Mouse (Mus musculus): ENCODE measurements at regions not wholly inside any gene's neighbourhood (a gene's known extent, or its start where the extent isn't known, plus 50 kb on each side); places are given as distances from the start of the nearest gene placed in this dataset.

DNA sequence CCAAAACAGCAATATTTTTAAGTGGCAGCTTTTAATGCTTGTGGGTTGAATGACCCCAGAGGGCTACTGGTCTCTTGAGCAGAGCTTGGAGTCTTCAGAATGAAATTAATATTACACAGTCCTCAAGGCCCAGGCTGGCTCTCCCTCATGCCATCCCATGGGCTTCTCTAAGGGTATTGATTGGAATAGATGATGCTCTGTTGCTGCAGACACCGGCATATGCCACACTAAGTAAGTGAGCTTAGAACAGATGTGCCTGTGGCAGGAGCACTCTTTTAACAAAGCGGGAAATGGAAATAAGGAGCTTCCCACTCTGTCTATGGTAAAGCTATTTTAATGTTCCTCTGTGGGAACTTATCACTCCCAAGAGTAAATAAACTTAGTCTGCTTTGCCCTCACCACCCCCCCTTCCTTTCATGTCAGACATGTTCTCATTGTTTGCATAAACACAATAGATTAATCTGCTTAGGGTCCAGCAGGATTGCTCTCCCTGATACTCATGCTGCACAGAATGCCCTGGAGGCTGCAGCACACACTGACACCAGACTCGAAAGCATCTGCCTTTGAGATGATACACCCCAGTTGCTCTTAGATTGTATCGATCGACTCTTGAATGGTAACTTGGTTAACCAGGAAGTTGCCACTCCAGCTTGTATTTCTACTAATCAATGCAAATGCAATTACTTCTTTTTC, 294.5 kb upstream of the Adamts16 start:
- DNase-seq, result no peak

GRCm38 (mm10) chr13:71121484-71121883, 279.9 kb upstream of the Adamts16 start:
- peak; percentile 67 for DNase-seq

DNA sequence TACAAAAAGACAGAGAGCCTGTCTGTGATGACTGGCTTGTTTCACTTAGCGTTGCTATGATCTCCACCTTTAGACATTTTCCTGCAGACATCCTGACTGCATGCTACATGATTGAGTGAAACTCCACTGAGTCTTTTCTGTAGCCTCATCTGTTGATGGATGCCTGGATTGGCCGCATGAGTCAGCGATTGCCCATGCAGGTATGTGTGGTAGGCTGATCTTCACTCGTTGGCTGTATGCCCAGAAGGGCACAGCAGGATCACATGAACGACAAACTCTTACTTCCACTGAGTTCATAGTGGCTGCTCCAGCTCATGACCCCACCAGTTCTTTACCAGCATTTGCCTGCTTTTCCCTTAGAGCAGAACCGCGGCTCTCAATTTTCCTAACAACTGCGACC, 266.6 kb upstream of the Adamts16 start:
- DNase-seq, result peak; percentile 57

DNA sequence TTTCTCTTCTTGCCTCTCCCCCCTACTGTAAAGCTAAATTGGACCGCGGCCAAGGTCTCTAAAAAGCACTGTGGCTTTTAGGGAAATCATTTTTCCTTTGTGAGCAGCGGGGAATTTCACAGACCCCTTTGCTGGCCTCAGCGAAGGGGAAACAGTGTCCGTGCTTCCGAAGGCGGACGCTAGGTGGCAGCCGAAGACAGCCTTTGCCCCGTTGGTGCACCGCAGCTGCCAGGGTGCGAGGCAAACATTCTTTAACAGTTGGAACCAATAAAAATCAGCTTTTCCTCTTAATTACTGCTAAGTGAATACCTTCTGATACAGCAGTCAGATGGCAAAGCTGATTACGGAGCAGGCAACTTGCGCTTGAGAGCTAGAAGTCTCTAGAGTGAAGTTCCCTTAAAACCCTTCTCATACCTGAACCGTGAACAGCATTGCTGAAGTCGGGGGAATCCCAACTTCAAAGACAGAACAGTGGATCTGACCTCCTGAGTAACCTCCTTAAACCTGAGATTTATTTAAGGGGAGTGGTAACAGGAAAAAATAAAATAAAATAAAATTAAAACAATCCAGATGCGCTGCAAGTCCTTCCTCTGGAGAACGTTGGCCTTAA, 263.7 kb upstream of the Adamts16 start:
- DNase-seq, result peak; percentile 83

DNA sequence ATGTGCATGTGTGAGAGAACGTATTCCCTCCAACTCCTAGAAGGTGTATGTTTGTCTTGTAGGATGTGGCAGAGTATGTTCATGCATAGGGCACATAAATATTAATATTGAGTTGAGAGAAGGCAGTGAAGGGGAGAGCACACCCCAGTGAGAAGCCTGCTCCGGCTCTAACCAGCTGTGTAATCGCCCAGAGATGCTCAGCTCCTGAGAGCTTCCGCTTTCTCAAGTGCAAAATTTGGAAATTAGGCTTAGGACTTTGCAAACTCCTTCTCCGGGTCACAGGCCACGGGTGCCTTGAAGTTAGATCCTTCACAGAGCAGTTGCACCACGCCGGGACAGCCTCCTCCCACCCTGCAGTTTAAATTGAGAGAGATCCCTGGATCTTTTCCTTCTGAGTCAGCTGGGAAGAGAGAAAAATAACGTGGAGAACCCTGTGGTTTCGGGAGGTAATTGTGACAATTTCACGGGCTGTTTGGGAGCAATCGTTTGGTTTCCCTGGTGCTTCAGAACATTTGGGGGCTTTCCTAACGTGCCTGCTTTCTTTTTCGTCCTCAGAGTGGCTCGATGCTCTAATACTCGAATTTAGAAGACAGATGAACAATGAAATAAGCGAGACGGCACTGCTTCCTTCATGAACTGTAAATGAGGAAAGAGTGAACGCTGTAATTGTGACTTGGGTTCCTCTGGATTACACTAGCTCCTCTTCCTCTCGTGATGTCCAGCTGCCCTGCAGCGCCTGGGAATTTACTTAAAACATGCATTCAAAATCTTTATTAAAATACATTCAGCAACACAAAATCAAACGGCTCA, 263.0 kb upstream of the Adamts16 start:
- no peak for DNase-seq

- DNase-seq, result no peak
Measured at GRCm38 (mm10) chr13:71084301-71084700, 242.7 kb upstream of the Adamts16 start.

- no peak for DNase-seq
Measured at GRCm38 (mm10) chr13:71075916-71076315, 234.3 kb upstream of the Adamts16 start.

DNA sequence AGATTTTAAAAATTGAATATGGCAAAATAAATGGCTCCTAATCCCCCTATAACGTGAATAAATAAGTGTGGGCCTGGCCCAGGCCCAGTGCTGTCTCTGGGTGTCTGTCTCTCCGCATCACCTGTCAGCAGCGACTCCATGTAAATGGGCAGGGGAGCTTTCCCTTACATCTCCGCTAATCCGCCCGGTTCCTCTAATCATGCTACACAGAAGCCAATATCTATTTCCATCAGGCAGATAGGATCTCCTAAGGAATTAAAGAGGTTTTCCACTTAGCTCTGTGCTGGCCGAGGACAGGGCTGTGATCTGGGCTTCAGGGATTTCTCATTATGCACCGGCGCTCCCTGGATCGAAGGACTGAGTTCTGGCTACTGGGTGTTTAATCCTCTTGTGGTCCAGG, 232.4 kb upstream of the Adamts16 start:
- DNase-seq, result no peak

GRCm38 (mm10) chr13:71068757-71069201, 227.2 kb upstream of the Adamts16 start:
- no peak for DNase-seq

DNA sequence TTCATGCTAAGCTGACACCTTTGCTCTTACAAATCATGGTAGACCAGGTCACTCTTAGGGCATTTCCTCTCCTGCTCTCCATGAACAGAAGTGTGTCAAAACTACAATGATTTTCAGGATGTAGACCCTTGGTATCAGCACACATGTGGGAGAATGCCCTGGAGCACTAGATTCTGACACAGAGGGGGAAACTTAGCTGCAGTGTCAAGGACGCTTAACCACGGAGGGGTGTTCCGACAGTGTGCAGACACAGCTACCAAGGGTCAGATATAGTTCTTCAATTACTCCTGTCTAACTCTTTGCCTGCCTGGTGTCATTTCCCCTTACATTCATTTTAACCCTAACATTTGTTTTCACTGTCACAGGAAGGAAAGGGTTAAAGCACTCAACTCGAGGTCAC, 226.4 kb upstream of the Adamts16 start:
- no peak for DNase-seq

GRCm38 (mm10) chr13:71065568-71065967, 224.0 kb upstream of the Adamts16 start:
- DNase-seq, result no peak

DNA sequence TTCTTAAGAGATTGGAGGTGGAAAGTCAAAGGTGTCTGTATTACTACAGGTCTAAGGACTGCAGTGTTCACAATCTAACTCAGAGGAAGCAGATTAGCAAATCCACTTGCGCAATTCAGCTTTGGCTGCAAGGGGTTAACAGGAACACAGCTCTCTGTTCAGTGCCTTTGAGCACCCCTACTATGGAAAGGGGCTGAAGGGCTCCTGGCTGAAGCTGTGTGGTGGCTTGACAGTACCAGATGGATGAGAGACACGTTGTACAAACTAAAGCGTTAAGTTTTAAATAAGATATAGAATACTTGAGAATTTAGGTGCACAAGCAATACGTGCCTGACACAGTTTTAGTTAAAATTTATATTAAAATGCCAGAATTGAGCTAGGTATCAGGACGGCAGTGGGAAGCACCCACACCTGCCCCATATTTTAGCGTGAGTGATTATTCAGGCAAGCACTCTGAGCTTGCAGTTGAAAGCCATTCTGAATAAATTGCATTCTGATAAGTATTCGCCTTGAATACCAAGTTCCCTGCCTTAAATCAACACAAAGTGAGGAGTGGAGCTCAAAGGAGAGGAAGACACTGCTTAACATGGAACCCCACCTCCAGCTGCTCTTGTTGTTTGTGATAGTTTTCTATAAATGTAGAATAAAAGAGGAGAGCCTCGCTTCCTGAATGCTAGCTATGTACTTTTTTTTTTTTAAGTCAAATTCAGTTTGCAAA, 223.1 kb upstream of the Adamts16 start:
- no peak for DNase-seq

GRCm38 (mm10) chr13:71053361-71054264, 212.0 kb upstream of the Adamts16 start:
- DNase-seq, result no peak

DNA sequence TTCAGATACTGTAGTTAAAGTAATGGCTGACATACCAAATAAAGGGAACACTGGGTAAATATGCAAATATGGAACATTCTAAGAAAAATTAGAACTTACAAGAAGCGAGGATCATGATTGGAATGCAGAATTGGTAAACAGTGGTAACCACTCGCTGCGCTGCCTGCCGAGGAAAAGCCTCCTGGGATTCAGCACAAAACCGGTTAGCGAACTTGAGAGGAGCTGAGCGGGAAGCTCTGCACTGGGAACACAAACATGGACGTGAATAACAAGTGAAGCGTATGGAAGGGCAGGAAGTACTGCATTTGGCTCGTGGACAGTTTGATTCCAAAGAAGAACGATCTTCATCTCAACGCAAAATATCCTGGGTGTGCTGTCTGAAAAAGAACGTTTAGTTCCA, 209.0 kb upstream of the Adamts16 start:
- DNase-seq, result no peak

- no peak for DNase-seq
Measured at GRCm38 (mm10) chr13:71036000-71036399, 194.4 kb upstream of the Adamts16 start.

DNA sequence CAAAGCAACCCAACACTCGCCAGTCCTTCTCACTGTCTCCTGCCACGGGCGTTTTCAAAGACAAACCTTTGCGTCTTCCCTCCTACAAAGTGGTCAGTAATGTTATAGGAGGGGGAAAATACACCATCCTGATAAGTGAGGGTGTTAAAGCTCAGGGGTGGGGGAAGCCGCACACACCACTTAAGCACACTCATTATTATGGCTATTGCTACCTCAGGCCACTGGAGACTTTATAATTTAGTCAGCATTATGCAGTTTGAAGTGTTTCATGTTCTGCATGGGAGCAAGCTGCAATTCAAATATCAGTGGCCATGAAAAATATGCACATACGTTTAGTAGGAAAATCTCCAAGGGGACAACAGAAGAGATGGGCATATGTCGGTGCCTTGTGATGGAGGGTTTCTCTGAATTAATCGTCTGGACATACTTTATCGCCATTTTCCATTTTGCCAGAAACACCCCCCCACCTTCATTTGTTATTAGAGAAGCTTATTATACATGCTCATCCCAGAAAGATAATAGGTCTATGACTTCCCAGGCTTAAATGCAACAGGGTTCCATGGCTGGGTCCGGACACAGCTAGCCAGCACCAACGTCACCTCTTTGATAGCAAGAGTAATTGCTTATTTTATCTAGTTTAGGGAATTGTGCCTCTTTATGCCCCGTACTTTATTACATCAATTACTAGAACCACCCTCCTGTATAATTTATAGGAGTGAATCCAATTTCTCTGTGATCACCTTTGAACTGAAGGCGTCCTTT, 193.5 kb upstream of the Adamts16 start:
- DNase-seq, result no peak

DNA sequence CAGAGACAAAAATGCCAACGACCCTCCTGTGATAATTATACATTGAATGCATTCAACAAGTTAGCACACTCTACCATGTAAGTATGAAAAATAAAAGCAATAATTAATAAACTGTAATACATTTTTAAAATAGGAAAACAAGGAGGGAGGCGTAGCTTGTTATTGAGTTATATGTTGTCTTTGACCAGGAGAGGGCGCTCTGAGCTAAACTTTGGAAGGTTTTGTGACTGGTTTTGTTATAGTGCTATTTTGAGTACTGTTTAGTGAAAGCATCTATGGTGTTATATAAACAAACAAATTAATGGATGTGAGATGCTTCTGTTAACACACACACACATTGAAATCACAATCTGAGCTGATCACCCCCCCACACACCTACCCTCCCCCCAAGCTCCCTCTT, 166.6 kb upstream of the Adamts16 start:
- peak; percentile 59 for DNase-seq

DNA sequence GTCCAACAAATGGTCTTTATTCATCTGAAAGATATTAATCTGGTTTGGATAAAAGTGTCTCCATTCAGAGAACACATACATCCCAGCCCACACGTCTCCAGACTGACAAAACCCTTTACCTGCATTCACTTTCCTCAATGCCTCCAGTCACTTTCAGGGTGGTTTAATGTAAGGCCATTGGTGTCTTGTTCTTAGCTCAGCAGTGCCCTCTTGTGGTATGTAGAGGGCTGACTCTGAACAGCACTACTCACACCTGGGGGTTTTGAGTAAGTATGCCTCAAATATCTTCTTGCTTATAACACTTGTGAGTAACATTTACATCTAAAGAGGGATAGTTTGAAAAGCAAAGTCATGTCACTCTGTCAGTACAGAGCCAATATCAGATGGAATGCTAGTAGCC, 164.5 kb upstream of the Adamts16 start:
- peak; percentile 70 for DNase-seq

DNA sequence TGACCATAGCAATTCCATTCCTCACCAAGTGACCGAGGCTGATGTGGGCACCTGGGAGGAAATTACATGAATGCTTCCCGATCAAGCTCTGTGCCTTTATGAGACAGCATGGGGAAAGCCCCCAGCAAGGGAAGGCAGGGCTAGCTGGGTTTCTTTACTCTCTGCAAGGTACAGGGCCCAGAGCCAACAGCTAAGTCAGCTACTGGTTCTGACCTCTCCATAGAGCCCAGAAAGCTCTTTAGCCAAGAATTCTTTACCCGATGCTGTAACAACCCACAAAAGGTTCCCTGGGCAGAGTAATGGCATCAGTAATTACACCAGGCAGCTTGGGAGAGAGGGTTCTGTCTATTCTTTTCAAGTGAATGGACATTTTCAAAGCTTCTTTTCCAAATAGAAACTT, 161.9 kb upstream of the Adamts16 start:
- no peak for DNase-seq

DNA sequence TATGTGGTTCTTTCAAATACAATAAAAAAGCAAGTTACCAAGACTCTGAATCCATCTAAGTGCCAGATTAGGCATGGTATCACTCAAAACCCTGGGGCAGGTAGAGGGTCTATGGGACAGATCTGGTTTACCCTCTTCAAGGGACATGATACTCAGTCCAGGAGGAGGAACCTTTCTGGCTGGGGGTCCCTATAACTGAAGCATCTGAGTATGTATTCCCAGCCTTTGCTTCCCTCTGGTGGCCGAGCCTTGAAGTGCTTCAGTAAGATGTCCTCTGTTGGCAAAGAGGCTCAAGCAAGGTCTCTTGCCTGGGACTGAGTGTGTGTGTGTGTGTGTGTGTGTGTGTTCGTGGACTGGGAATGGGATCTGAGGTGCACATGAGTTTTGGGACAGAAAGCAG, 159.7 kb upstream of the Adamts16 start:
- DNase-seq, result peak; percentile 86

- no peak for DNase-seq
Measured at GRCm38 (mm10) chr13:71000422-71001008, 158.9 kb upstream of the Adamts16 start.
